Mouse (Mus musculus) C2C12 (cell line): ENCODE data around the gene Plagl1.

ENCODE experiments used
- CTCF ChIP-seq: IDR thresholded peaks from one replicate; pipeline ENCODE4 v1.5.1; 2011; ENCODE audit not compliant: control insufficient read depth, insufficient read depth, insufficient read length
- FOSL1 ChIP-seq: IDR thresholded peaks from one replicate; pipeline ENCODE4 v1.8.0; 2011; ENCODE audit warnings: mild to moderate bottlenecking, low read length; ENCODE audit not compliant: poor library complexity, insufficient read depth, severe bottlenecking
- MAX ChIP-seq: IDR thresholded peaks from one replicate; pipeline ENCODE4 v1.6.1; 2011; ENCODE audit warnings: mild to moderate bottlenecking, control low read depth
- MYOG ChIP-seq: IDR thresholded peaks from one replicate; pipeline ENCODE4 v1.6.1; 2011; ENCODE audit not compliant: control insufficient read depth, insufficient read length; ENCODE audit errors: extremely low read depth
- USF1 ChIP-seq: IDR thresholded peaks from one replicate; pipeline ENCODE4 v1.6.1; 2011; ENCODE audit warnings: low read depth, mild to moderate bottlenecking, control low read depth, moderate library complexity

GRCm38 (mm10) chr10:13108847-13109246 is 48.5 kb downstream of the Plagl1 start:
- TF ChIP-seq CTCF, result no peak
- no peak for TF ChIP-seq FOSL1
- no peak for TF ChIP-seq USF1
- no peak for TF ChIP-seq MYOG
- no peak for TF ChIP-seq MAX
